Mouse (Mus musculus) stomach, postnatal 0 days (tissue): ENCODE measurements around the gene Arel1.

Source experiments
- CTCF ChIP-seq: IDR thresholded peaks from 2 replicates; pipeline ENCODE4 v1.5.1; 2016; ENCODE audit warnings: antibody characterized with exemption, low read depth, mild to moderate bottlenecking, moderate library complexity
- EP300 ChIP-seq: optimal IDR thresholded peaks from 2 replicates; pipeline ENCODE3; 2016; ENCODE audit warnings: antibody characterized with exemption

GRCm38 (mm10) chr12:85009776-85010175 lies 39.1 kb upstream of the Arel1 start:
- TF ChIP-seq CTCF (no peak), EP300 (no peak)
